Mouse (Mus musculus) forebrain, embryonic 14.5 days (tissue): ENCODE data around the gene Nav2. TPM values are rescaled to one million over a fixed set of nuclear protein-coding genes. Genes with fewer than 3 reads are reported as not detected.

Source experiments
- ATAC-seq: fragments of 200-750 bp; cut with Nextera tagmentation; 2 replicates; pipeline ENCODE4 v1.8.0; 2017; ENCODE audit warnings: mild to moderate bottlenecking, moderate library complexity
- DNase-seq: peaks from one replicate; pipeline ENCODE4 v3.0.0-alpha.2; 2015; ENCODE audit warnings: low spot score
- H3K27ac ChIP-seq: fragments of 300-500 bp; sonication (generic); 2 replicates; pipeline ENCODE4 v1.5.1; 2014; ENCODE audit warnings: low read depth, mild to moderate bottlenecking, control low read depth, low read length, moderate library complexity
- H3K27me3 ChIP-seq: fragments of 300-500 bp; sonication (generic); replicated peaks from 2 replicates; pipeline ENCODE4 v1.6.1; 2014; ENCODE audit warnings: low read length, control low read depth, mixed read lengths; ENCODE audit not compliant: control insufficient read depth, insufficient read depth
- H3K36me3 ChIP-seq: fragments of 300-500 bp; sonication (generic); 2 replicates; pipeline ENCODE4 v1.6.1; 2014; ENCODE audit warnings: low read length, control low read depth; ENCODE audit not compliant: control insufficient read depth, insufficient read depth
- H3K4me1 ChIP-seq: fragments of 300-500 bp; sonication (generic); 2 replicates; pipeline ENCODE4 v1.6.1; 2014; ENCODE audit warnings: antibody characterized with exemption, low read length, control low read depth; ENCODE audit not compliant: control insufficient read depth, insufficient read depth
- H3K4me2 ChIP-seq: fragments of 300-500 bp; sonication (generic); 2 replicates; pipeline ENCODE4 v1.6.1; 2014; ENCODE audit warnings: mild to moderate bottlenecking, control low read depth, low read length
- H3K4me3 ChIP-seq: fragments of 300-500 bp; sonication (generic); 2 replicates; pipeline ENCODE4 v1.5.1; 2014; ENCODE audit warnings: low read depth, low read length, control low read depth
- H3K9ac ChIP-seq: fragments of 300-500 bp; sonication (generic); 2 replicates; pipeline ENCODE4 v1.6.1; 2014; ENCODE audit warnings: mild to moderate bottlenecking, low read length, control low read depth, moderate library complexity
- H3K9me3 ChIP-seq: fragments of 300-500 bp; sonication (generic); replicated peaks from 2 replicates; pipeline ENCODE4 v1.6.1; 2016; ENCODE audit warnings: low read length, control low read depth, mixed read lengths; ENCODE audit not compliant: control insufficient read depth
- WGBS: fragments of 180-500 bp; shearing (Covaris S2); extraction: QIAGEN DNeasy Blood & Tissue Kit; methylation state at CpG from one replicate; pipeline ENCODE4 v1.1.7; 2014; 5-methylcytosine and 5-hydroxymethylcytosine counted together
- polyA plus RNA-seq: library from polyadenylated mRNA; unstranded; fragments of >200 nt; fragmentation: Nextera tagmentation; extraction: Ambion mirVana; gene quantifications from 2 replicates; pipeline ENCODE4 v1.2.1, GENCODE M21; 2014

Gene Nav2
- polyA plus RNA-seq, 1 experiment from 2014 or later: 6.3 TPM

- 79% methylated on average over 8 of the region's 8 CpGs for WGBS
- no peak for ATAC-seq
Observed at GRCm38 (mm10) chr7:49181010-49181409, 272.5 kb downstream of the Nav2 start.

GRCm38 (mm10) chr7:49182427-49182826, 273.9 kb downstream of the Nav2 start:
- Histone ChIP-seq H3K4me3 (no peak overlapping the region), H3K36me3 (no peaks in the 10 kb centered on the region), H3K4me1 (0 out of 2 replicates have a peak, but pooled peaks cover 2% of the 10 kb centered on the region), H3K27ac (no peak overlapping the region), H3K27me3 (no peaks in the 10 kb centered on the region), H3K9me3 (no peaks in the 10 kb centered on the region), H3K4me2 (no peak overlapping the region), H3K9ac (no peak overlapping the region)
- no peak for DNase-seq
- no peak for ATAC-seq
- 89% methylated on average over 5 of the region's 5 CpGs for WGBS

More at GRCm38 (mm10) chr7:49181010-49181409, 272.5 kb downstream of the Nav2 start:
- H3K27me3 ChIP-seq: no peaks in the 10 kb centered on the region
- no peak overlapping the region for H3K4me2 ChIP-seq
- 0 out of 2 replicates have a peak, but pooled peaks cover 2% of the 10 kb centered on the region for H3K4me1 ChIP-seq
- no peaks in the 10 kb centered on the region for H3K36me3 ChIP-seq
- DNase-seq: no peak
- H3K4me3 ChIP-seq: no peak overlapping the region
- H3K9ac ChIP-seq: no peak overlapping the region
- no peaks in the 10 kb centered on the region for H3K9me3 ChIP-seq
- no peak overlapping the region for H3K27ac ChIP-seq

- no peaks in the 10 kb centered on the region for H3K36me3 ChIP-seq
- no peak overlapping the region for H3K4me3 ChIP-seq
- no peaks in the 10 kb centered on the region for H3K9me3 ChIP-seq
- DNase-seq: no peak
- whole genome bisulfite sequencing: 44% methylated on average over 5 of the region's 5 CpGs
- H3K9ac ChIP-seq: no peak overlapping the region
- H3K27me3 ChIP-seq: no peaks in the 10 kb centered on the region
- 0 out of 2 replicates have a peak, but pooled peaks cover 2% of the 10 kb centered on the region for H3K4me1 ChIP-seq
- ATAC-seq: 0 out of 2 replicates have a peak, but pooled peaks have one; percentile 47
- no peak overlapping the region for H3K27ac ChIP-seq
- no peak overlapping the region for H3K4me2 ChIP-seq
Observed at GRCm38 (mm10) chr7:49183696-49184095, 275.2 kb downstream of the Nav2 start.

- Histone ChIP-seq H3K9ac (no peak overlapping the region), H3K4me2 (no peak overlapping the region), H3K36me3 (no peaks in the 10 kb centered on the region), H3K4me3 (no peak overlapping the region), H3K27ac (no peak overlapping the region), H3K4me1 (peaks cover 22% of the 10 kb centered on the region), H3K27me3 (no peaks in the 10 kb centered on the region), H3K9me3 (no peaks in the 10 kb centered on the region)
- 89% methylated on average over 5 of the region's 5 CpGs for WGBS
- no peak for ATAC-seq
- DNase-seq: no peak
Observed at GRCm38 (mm10) chr7:49185991-49186390, 277.5 kb downstream of the Nav2 start.

- Histone ChIP-seq H3K9ac (no peak overlapping the region), H3K4me2 (no peak overlapping the region), H3K4me1 (peaks cover 34% of the 10 kb centered on the region), H3K4me3 (no peak overlapping the region), H3K9me3 (no peaks in the 10 kb centered on the region), H3K36me3 (no peaks in the 10 kb centered on the region), H3K27ac (no peak overlapping the region), H3K27me3 (no peaks in the 10 kb centered on the region)
- DNase-seq (no peak), ATAC-seq (no peak)
- 74% methylated on average over 5 of the region's 5 CpGs for WGBS
Observed at GRCm38 (mm10) chr7:49189364-49189763, 280.8 kb downstream of the Nav2 start.

- 68% methylated on average over 4 of the region's 4 CpGs for WGBS
- H3K4me2 ChIP-seq: no peak overlapping the region
Observed at GRCm38 (mm10) chr7:49190231-49190985, 281.9 kb downstream of the Nav2 start.

GRCm38 (mm10) chr7:49191081-49191678, 282.7 kb downstream of the Nav2 start:
- Histone ChIP-seq H3K4me1 (peaks cover 33% of the 10 kb centered on the region), H3K36me3 (no peaks in the 10 kb centered on the region), H3K4me3 (no peak overlapping the region), H3K9ac (0 out of 2 replicates have a peak overlapping the region, but pooled peaks have one; percentile 13), H3K27me3 (no peaks in the 10 kb centered on the region), H3K27ac (peak overlapping the region; percentile 87), H3K4me2 (peak overlapping the region; percentile 22; the same call in 1 of the 2 replicates), H3K9me3 (no peaks in the 10 kb centered on the region)
- peak; percentile 88 for ATAC-seq
- DNase-seq: peak; percentile 74
- 22% methylated on average over 7 of the region's 7 CpGs for WGBS

More at GRCm38 (mm10) chr7:49190231-49190985, 281.9 kb downstream of the Nav2 start:
- peak overlapping the region; percentile 25; the same call in 1 of the 2 replicates for H3K9ac ChIP-seq
- H3K27ac ChIP-seq: peak overlapping the region; percentile 87
- ATAC-seq (peak; percentile 10; the same call in 1 of the 2 replicates), DNase-seq (peak; percentile 61)
- no peak overlapping the region for H3K4me3 ChIP-seq
- H3K4me1 ChIP-seq: peaks cover 33% of the 10 kb centered on the region
- H3K36me3 ChIP-seq: no peaks in the 10 kb centered on the region
- H3K27me3 ChIP-seq: no peaks in the 10 kb centered on the region
- no peaks in the 10 kb centered on the region for H3K9me3 ChIP-seq

GRCm38 (mm10) chr7:49192061-49192695, 283.7 kb downstream of the Nav2 start:
- WGBS: 88% methylated on average over 2 of the region's 2 CpGs
- no peaks in the 10 kb centered on the region for H3K27me3 ChIP-seq
- H3K4me2 ChIP-seq: no peak overlapping the region
- 0 out of 2 replicates have a peak overlapping the region, but pooled peaks have one; percentile 13 for H3K9ac ChIP-seq
- no peaks in the 10 kb centered on the region for H3K9me3 ChIP-seq
- H3K4me1 ChIP-seq: peaks cover 33% of the 10 kb centered on the region
- no peak for ATAC-seq
- no peak overlapping the region for H3K4me3 ChIP-seq
- H3K36me3 ChIP-seq: no peaks in the 10 kb centered on the region
- no peak for DNase-seq
- peak overlapping the region; percentile 87 for H3K27ac ChIP-seq
